Mouse (Mus musculus): ENCODE data around the gene Elp5. TPM values are rescaled to one million over a fixed set of nuclear protein-coding genes. Genes with fewer than 3 reads are reported as not detected.
A peak's percentile ranks its signal among the peaks of the same experiment; 100 is the strongest.

Elp5 gene
- 129 and 131 TPM in 2 replicates for polyA plus RNA-seq (2016; fragmentation: Nextera tagmentation; extraction: Ambion mirVana)

- WGBS, result 64% methylated on average over 8 of the region's 8 CpGs
- Histone ChIP-seq H3K27ac (peak within 1 kb of the TSS; percentile 96), H3K27me3 (replicated peaks) (no peaks in the 10 kb centered on the region), H3K4me3 (peak within 1 kb of the TSS; percentile 94), H3K4me1 (peaks cover 27% of the 10 kb centered on the region), H3K4me2 (replicated peaks) (peak within 1 kb of the TSS; percentile 92), H3K9me3 (no peaks in the 10 kb centered on the region), H3K9ac (peak within 1 kb of the TSS; percentile 95), H3K36me3 (peaks cover 33% of the 10 kb centered on the region)
- no peak for ATAC-seq (ENCODE audit: low FRiP score, low read depth)
These were observed at the start of gene Elp5 for GRCm38 (mm10) chr11:69982225-69982624. Gene Elp5, minus strand, starts transcription at chr11:69982517.

GRCm38 (mm10) chr11:70031321-70031670 is 49.0 kb upstream of the Elp5 start:
- Histone ChIP-seq H3K4me3 (no peak overlapping the region), H3K9ac (no peak overlapping the region), H3K4me1 (peaks cover 45% of the 10 kb centered on the region), H3K27me3 (replicated peaks) (no peaks in the 10 kb centered on the region), H3K36me3 (peaks cover 28% of the 10 kb centered on the region), H3K27ac (no peak overlapping the region), H3K4me2 (replicated peaks) (no peak overlapping the region; the same call in 1 of the 2 replicates), H3K9me3 (no peaks in the 10 kb centered on the region)
- no peak for ATAC-seq (ENCODE audit: low FRiP score, low read depth)
- WGBS, result 95% methylated on average over 11 of the region's 11 CpGs

- no peak for ATAC-seq (ENCODE audit: low FRiP score, low read depth)
- WGBS, result 90% methylated on average over 28 of the region's 28 CpGs
These were observed 48.5 kb upstream of the Elp5 start for GRCm38 (mm10) chr11:70030651-70031320.

GRCm38 (mm10) chr11:70029829-70030550 is 47.7 kb upstream of the Elp5 start:
- H3K4me3 ChIP-seq, result peak overlapping the region; percentile 29
- peak overlapping the region; percentile 56 for H3K9ac ChIP-seq
- peak; percentile 50 for ATAC-seq (ENCODE audit: low FRiP score, low read depth)
- peaks cover 54% of the 10 kb centered on the region for H3K4me1 ChIP-seq
- peak overlapping the region; percentile 92 for H3K27ac ChIP-seq
- 28% methylated on average over 11 of the region's 11 CpGs for WGBS
- no peaks in the 10 kb centered on the region for H3K27me3 ChIP-seq (replicated peaks)
- H3K4me2 ChIP-seq (replicated peaks), result peak overlapping the region; percentile 68
- H3K36me3 ChIP-seq, result peaks cover 28% of the 10 kb centered on the region
- no peaks in the 10 kb centered on the region for H3K9me3 ChIP-seq

More at GRCm38 (mm10) chr11:70030651-70031320, 48.5 kb upstream of the Elp5 start:
- peaks cover 50% of the 10 kb centered on the region for H3K4me1 ChIP-seq
- peak overlapping the region; percentile 92 for H3K27ac ChIP-seq
- H3K9me3 ChIP-seq, result no peaks in the 10 kb centered on the region
- H3K9ac ChIP-seq, result peak overlapping the region; percentile 56
- no peaks in the 10 kb centered on the region for H3K27me3 ChIP-seq (replicated peaks)
- peaks cover 28% of the 10 kb centered on the region for H3K36me3 ChIP-seq
- 0 out of 2 replicates have a peak overlapping the region, but pooled peaks have one; percentile 29 for H3K4me3 ChIP-seq
- peak overlapping the region; percentile 68 for H3K4me2 ChIP-seq (replicated peaks)

GRCm38 (mm10) chr11:70029130-70029801 is 46.9 kb upstream of the Elp5 start:
- H3K9ac ChIP-seq, result 0 out of 2 replicates have a peak overlapping the region, but pooled peaks have one; percentile 56
- ATAC-seq (ENCODE audit: low FRiP score, low read depth), result peak; percentile 95
- peak overlapping the region; percentile 92 for H3K27ac ChIP-seq
- H3K4me1 ChIP-seq, result peaks cover 58% of the 10 kb centered on the region
- WGBS, result 1% methylated on average over 20 of the region's 20 CpGs
- peaks cover 26% of the 10 kb centered on the region for H3K36me3 ChIP-seq
- no peaks in the 10 kb centered on the region for H3K27me3 ChIP-seq (replicated peaks)
- H3K4me2 ChIP-seq (replicated peaks), result peak overlapping the region; percentile 68
- H3K4me3 ChIP-seq, result peak overlapping the region; percentile 29
- H3K9me3 ChIP-seq, result no peaks in the 10 kb centered on the region

- H3K4me3 ChIP-seq, result peak overlapping the region; percentile 29
- no peaks in the 10 kb centered on the region for H3K27me3 ChIP-seq (replicated peaks)
- H3K4me2 ChIP-seq (replicated peaks), result peak overlapping the region; percentile 68
- ATAC-seq (ENCODE audit: low FRiP score, low read depth), result peak; percentile 17
- peak overlapping the region; percentile 92 for H3K27ac ChIP-seq
- 23% methylated on average over 12 of the region's 12 CpGs for WGBS
- H3K4me1 ChIP-seq, result peaks cover 65% of the 10 kb centered on the region
- H3K9me3 ChIP-seq, result no peaks in the 10 kb centered on the region
- H3K9ac ChIP-seq, result peak overlapping the region; percentile 56
- peaks cover 25% of the 10 kb centered on the region for H3K36me3 ChIP-seq
These were observed 46.2 kb upstream of the Elp5 start for GRCm38 (mm10) chr11:70028401-70029129.

GRCm38 (mm10) chr11:70027397-70027796 is 45.1 kb upstream of the Elp5 start:
- Histone ChIP-seq H3K27ac (peak overlapping the region; percentile 92), H3K4me3 (peak overlapping the region; percentile 27; the same call in 1 of the 2 replicates), H3K27me3 (replicated peaks) (no peaks in the 10 kb centered on the region), H3K4me1 (peaks cover 72% of the 10 kb centered on the region), H3K9me3 (no peaks in the 10 kb centered on the region), H3K9ac (peak overlapping the region; percentile 56; the same call in 1 of the 2 replicates), H3K36me3 (peaks cover 18% of the 10 kb centered on the region), H3K4me2 (replicated peaks) (peak overlapping the region; percentile 68)
- ATAC-seq (ENCODE audit: low FRiP score, low read depth), result no peak
- 44% methylated on average over 9 of the region's 9 CpGs for WGBS

GRCm38 (mm10) chr11:70026689-70027088 is 44.4 kb upstream of the Elp5 start:
- peak overlapping the region; percentile 27 for H3K4me3 ChIP-seq
- no peaks in the 10 kb centered on the region for H3K27me3 ChIP-seq (replicated peaks)
- peak overlapping the region; percentile 32; the same call in 1 of the 2 replicates for H3K27ac ChIP-seq
- WGBS, result 2% methylated on average over 19 of the region's 19 CpGs
- H3K36me3 ChIP-seq, result peaks cover 11% of the 10 kb centered on the region
- H3K9ac ChIP-seq, result peak overlapping the region; percentile 56
- no peaks in the 10 kb centered on the region for H3K9me3 ChIP-seq
- H3K4me1 ChIP-seq, result peaks cover 77% of the 10 kb centered on the region
- no peak for ATAC-seq (ENCODE audit: low FRiP score, low read depth)
- H3K4me2 ChIP-seq (replicated peaks), result peak overlapping the region; percentile 68

GRCm38 (mm10) chr11:70024151-70024514 is 41.8 kb upstream of the Elp5 start:
- no peak for ATAC-seq (ENCODE audit: low FRiP score, low read depth)
- H3K36me3 ChIP-seq, result no peaks in the 10 kb centered on the region
- peak overlapping the region; percentile 54 for H3K9ac ChIP-seq
- H3K4me2 ChIP-seq (replicated peaks), result peak overlapping the region; percentile 95
- no peaks in the 10 kb centered on the region for H3K9me3 ChIP-seq
- WGBS, result 19% methylated on average over 6 of the region's 6 CpGs
- H3K4me3 ChIP-seq, result peak overlapping the region; percentile 36
- no peak overlapping the region for H3K27ac ChIP-seq
- H3K27me3 ChIP-seq (replicated peaks), result no peaks in the 10 kb centered on the region
- peaks cover 74% of the 10 kb centered on the region for H3K4me1 ChIP-seq

- Histone ChIP-seq H3K4me2 (replicated peaks) (peak overlapping the region; percentile 95), H3K27ac (no peak overlapping the region), H3K9ac (peak overlapping the region; percentile 54), H3K4me1 (peaks cover 76% of the 10 kb centered on the region), H3K4me3 (peak overlapping the region; percentile 36), H3K9me3 (no peaks in the 10 kb centered on the region), H3K27me3 (replicated peaks) (no peaks in the 10 kb centered on the region), H3K36me3 (no peaks in the 10 kb centered on the region)
- no peak for ATAC-seq (ENCODE audit: low FRiP score, low read depth)
- WGBS, result 8% methylated on average over 19 of the region's 29 CpGs
These were observed 41.3 kb upstream of the Elp5 start for GRCm38 (mm10) chr11:70023481-70024150.
